Mouse (Mus musculus) heart, adult 2 months (tissue): Measurements from ENCODE around the gene Naaladl2.

Experiments used
- CTCF ChIP-seq: fragments of 200-600 bp; IDR thresholded peaks from 2 replicates; pipeline ENCODE4 v1.8.1; 2022; ENCODE audit warnings: antibody characterized with exemption, mild to moderate bottlenecking, moderate library complexity
- EP300 ChIP-seq: fragments of 200-500 bp; IDR thresholded peaks from 2 replicates; pipeline ENCODE4 v1.6.1; 2011; ENCODE audit warnings: low read depth, low read length, control low read depth; ENCODE audit not compliant: insufficient read depth
- POLR2A ChIP-seq: fragments of 200-500 bp; IDR thresholded peaks from 2 replicates; pipeline ENCODE4 v1.6.1; 2011; ENCODE audit warnings: mild to moderate bottlenecking, low read depth, low read length, control low read depth; ENCODE audit not compliant: insufficient read depth

- TF ChIP-seq CTCF (no peak), POLR2A (no peak), EP300 (no peak)
Observed at GRCm38 (mm10) chr3:24852936-24853335, 291.1 kb downstream of the Naaladl2 start.
